Mouse (Mus musculus): ENCODE data around the gene Chml.

The Chml gene

DNA sequence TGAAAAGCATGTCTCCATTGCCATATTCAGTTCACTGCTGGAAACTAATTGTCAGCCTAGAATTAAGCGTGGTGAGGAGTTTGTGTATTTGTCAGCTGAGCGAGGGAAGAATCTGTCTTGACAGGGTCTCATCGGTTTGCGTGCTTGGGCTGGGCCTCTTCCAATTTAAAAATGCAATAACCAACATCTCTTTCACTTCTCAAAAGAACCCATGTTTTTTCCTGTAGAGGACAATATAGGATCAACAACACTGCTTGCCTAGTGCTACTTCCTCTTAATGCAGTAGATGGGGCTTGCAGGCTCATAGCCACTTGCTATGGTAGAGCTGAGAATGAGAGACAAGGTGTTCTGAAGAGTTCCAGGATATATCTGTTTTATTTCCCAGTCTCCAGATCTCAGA, 32.8 kb downstream of the Chml start:
- no peak for DNase-seq (ENCODE audit: low spot score in 2 of 2)

DNA sequence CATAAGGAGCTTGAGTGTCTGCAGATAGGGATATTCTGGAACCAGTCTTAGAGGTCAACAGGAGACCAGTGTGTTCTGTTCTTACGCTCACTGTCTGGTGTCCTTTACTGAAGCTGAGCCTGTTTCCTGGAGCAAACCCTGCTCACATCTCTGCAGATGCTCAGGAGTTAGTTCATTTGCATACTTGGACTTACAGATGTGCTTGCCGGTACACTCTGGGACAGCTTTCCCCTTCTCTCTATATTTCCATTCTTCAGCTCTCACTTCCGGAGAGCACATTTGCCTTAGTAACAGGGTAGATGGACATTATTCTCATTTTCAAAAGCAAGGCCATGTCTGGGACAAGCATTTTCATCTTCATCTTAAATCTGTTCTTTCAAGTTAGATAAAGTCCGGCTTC, 44.1 kb downstream of the Chml start:
- DNase-seq (ENCODE audit: low spot score in 2 of 2), result no peak

DNA sequence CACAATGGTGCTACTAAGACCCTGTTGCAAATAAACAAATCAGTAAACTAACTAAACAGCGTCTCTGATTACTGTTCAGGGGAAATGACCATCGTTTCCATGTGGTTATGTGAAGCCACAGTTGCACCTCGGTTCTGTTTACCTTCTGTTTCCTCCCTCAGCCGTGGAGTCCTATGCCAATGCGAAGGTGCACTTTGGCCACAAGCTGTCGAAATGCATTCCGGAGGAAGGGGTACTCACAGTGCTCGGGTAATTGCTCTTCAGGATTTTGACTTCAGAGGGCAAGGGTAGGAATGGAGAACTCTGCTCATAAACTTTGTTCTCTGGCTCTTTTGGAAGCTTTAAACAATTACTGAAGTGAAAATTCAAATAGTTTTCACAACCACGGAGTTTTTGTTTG, 45.7 kb downstream of the Chml start:
- no peak for DNase-seq (ENCODE audit: low spot score in 2 of 2)

DNA sequence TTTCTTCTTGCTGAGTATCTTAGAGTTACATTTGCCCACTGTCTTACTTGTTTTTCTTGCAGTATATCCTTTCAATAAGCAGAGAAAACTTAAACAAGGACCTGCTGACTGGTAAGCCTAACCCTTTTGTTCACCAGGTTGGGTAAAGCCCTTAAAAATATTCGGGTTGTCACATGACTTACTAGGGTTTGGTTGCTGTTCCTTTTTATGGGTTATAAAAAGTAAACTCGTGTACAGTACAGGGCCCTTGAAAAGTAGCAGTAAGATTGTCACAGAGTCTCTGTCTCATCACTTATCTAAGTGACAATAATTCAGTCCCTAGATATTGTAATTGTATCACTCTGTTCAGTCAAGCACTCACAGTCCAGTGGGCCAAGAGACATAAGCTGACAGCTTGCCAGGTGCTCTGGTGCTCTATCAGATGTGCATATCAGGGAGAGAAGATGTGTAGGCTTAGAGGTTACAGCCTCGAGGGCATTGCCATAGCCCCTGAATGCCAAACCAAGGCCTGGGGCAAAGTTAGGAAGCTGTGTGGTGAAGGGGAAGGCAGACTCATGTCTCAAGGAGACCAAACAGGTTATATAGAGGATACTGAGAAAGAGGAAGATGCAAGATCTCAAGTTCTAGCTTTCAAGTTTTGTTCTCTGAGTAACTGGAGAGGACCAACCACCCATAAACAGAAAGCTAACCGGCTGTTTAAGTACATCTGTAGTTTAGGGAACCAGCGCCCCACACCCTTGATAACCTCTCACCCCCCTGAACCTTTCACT, 49.0 kb downstream of the Chml start:
- peak in 1 of 2 experiments; percentile 45 for DNase-seq (ENCODE audit: low spot score in 2 of 2)

DNA sequence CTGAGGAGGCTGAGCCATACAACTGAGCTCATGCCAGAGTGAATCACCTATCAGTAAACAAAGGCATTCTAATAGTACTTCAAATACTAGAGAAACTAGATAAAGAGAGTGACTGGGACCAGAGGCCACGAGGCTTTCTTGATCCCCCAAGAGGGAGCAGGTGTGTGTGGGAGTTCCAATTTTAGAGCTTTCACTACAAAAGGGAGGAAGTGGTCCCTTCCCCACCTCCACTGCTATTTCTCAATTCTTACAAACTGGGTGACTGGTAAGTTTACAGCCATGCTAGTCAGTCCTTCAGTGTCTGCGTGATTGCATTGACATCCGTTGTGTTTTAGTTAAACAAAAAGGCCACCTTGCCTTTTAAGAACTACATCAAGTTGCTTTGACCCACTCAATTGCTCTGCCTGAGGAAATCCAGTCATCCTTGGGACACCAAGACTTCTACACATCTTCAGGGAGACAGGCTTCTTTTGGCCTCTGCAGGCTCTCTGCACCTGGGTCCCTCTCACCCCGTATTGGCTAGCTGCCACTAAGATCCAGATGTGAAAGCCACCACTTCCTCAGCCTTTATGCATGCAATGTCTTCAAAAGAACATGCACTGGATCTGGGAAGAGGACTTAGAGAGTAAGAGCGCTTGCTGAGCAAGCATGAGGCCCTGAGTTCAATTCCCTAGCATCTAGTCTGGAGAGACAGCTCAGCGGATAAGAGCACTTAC, 52.1 kb downstream of the Chml start:
- DNase-seq (ENCODE audit: low spot score in 2 of 2), result no peak

DNA sequence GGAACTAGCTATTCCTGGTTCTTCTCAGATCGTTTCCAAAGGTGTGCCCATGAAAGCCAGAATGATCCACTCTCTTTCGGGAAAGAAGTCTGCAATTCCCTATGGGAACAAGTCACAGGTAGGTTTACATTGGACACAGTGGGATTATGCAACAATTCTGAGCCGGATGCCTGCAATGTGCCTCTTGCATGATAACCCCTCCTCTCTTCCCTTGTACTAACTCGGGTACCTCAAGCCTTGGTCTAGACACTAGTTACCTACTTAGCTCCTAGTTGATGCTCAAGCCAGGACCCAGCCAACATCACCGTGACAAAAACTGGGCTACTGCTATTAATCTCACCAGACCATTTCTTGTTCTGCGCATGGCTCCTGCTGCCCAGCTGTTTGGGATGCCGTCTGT, 53.6 kb downstream of the Chml start:
- DNase-seq (ENCODE audit: low spot score in 2 of 2), result no peak

DNA sequence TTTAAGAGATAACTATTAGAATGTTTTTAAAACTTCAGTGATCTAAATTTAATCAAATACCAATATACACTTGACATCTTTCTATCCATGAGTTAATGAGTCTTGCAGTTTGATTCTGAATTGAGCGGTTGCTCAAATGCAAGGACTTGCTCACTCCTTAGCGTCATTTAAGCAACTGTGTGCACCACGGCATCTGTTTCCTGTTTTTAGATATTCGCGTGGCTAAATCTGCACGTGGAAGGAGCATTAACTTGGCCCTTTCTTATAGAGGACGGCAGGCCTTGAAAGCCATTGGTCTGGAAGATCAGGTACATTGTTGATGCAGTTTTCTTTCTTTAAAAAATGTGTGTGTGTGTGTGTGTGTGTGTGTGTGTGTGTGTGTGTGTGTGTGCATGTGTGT, 55.0 kb downstream of the Chml start:
- DNase-seq (ENCODE audit: low spot score in 2 of 2), result peak in 1 of 2 experiments; percentile 51

DNA sequence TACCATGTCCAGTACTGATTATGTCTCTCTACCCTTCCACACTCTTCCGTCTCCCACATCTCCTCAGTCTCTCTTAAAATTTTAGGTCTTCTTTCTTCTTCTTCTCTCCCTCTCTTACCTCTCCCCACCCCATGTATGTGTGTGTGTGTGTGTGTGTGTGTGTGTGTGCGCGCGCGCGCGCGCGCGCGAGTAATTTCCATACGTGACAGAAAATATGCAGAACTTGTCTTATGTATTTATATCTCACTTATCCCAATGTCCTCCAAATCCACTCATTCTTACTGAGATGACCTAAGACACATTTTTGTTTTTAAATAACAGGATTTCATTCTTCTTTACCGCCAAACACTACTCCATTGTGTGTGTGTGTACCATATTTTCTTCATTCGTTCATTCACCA, 60.2 kb downstream of the Chml start:
- no peak for DNase-seq (ENCODE audit: low spot score in 2 of 2)

All from natural killer cell, adult 2 months (primary cell).